Mouse (Mus musculus) MEL (cell line): ENCODE measurements at regions not wholly inside any gene's neighbourhood (a gene's known extent, or its start where the extent isn't known, plus 50 kb on each side); places are given as distances from the start of the nearest gene placed in this dataset.

Experiments
- DNase-seq: peaks from one replicate; pipeline ENCODE4 v3.0.0; 2011; ENCODE audit warnings: low read depth, low spot score
- H3K27ac ChIP-seq: 2 replicates; pipeline ENCODE4 v1.5.1; 2012; ENCODE audit warnings: low read depth, mild to moderate bottlenecking, control low read depth, low read length, moderate library complexity; ENCODE audit not compliant: control insufficient read depth
- H3K27me3 ChIP-seq, 2 experiments: fragments of 150-350 bp in 1 of 2; sonication (generic) in 1 of 2; 2 replicates each; pipeline ENCODE4 v1.6.1; 2012; ENCODE audit warnings: low read length in 2 of 2, mild to moderate bottlenecking in 2 of 2, improper control_type of control experiment in 1 of 2, moderate library complexity in 1 of 2; ENCODE audit not compliant: insufficient read depth in 2 of 2, control insufficient read depth in 1 of 2
- H3K36me3 ChIP-seq, 2 experiments: 2 replicates each; pipeline ENCODE4 v1.6.1; 2012 to 2014; ENCODE audit warnings: low read length in 2 of 2, improper control_type of control experiment in 1 of 2, inconsistent platforms in 1 of 2, mild to moderate bottlenecking in 1 of 2; ENCODE audit not compliant: insufficient read depth in 2 of 2, control insufficient read depth in 1 of 2
- H3K4me1 ChIP-seq, 2 experiments: fragments of 150-350 bp in 1 of 2; sonication (generic) in 1 of 2; 2 replicates each; pipeline ENCODE4 v1.6.1; 2012; ENCODE audit warnings: low read length in 2 of 2, improper control_type of control experiment in 1 of 2, mild to moderate bottlenecking in 1 of 2; ENCODE audit not compliant: insufficient read depth in 2 of 2, control insufficient read depth in 1 of 2
- H3K4me3 ChIP-seq, 2 experiments: fragments of 150-350 bp in 1 of 2; sonication (generic) in 1 of 2; 2 replicates each; pipeline ENCODE4 v1.5.1; 2012; ENCODE audit warnings: low read depth in 2 of 2, low read length in 2 of 2, mild to moderate bottlenecking in 2 of 2, moderate library complexity in 2 of 2, control low read depth in 1 of 2, improper control_type of control experiment in 1 of 2; ENCODE audit not compliant: control insufficient read depth in 1 of 2, insufficient read depth in 1 of 2
- H3K79me2 ChIP-seq: 2 replicates; pipeline ENCODE4 v1.6.1; 2012; ENCODE audit warnings: mild to moderate bottlenecking, low read length, moderate library complexity; ENCODE audit not compliant: control insufficient read depth, poor library complexity, insufficient read depth
- H3K9ac ChIP-seq: 2 replicates; pipeline ENCODE4 v1.6.1; 2012; ENCODE audit warnings: low read depth, mild to moderate bottlenecking, control low read depth, low read length, moderate library complexity; ENCODE audit not compliant: control insufficient read depth, poor library complexity, severe bottlenecking
- H3K9me3 ChIP-seq: fragments of 150-350 bp; sonication (generic); replicated peaks from 2 replicates; pipeline ENCODE4 v1.6.1; 2012; ENCODE audit warnings: mild to moderate bottlenecking, low read length, improper control_type of control experiment, moderate library complexity; ENCODE audit not compliant: insufficient read depth
- BHLHE40 ChIP-seq: IDR thresholded peaks from 2 replicates; pipeline ENCODE4 v1.6.1; 2012; ENCODE audit warnings: low read depth, mild to moderate bottlenecking, inconsistent platforms, low read length, improper control_type of control experiment, borderline replicate concordance
- E2F4 ChIP-seq: IDR thresholded peaks from 2 replicates; pipeline ENCODE4 v1.6.1; 2011; ENCODE audit warnings: low read depth, low read length, improper control_type of control experiment, borderline replicate concordance
- ELF1 ChIP-seq: IDR thresholded peaks from 2 replicates; pipeline ENCODE4 v1.6.1; 2014; ENCODE audit warnings: low read depth, mild to moderate bottlenecking, inconsistent platforms, low read length, improper control_type of control experiment, moderate library complexity
- EP300 ChIP-seq, 2 experiments: IDR thresholded peaks; 2 replicates each; pipeline ENCODE4 v1.6.1; 2011; ENCODE audit warnings: improper control_type of control experiment in 2 of 2, low read length in 2 of 2, low read depth in 1 of 2, mild to moderate bottlenecking in 1 of 2
- HCFC1 ChIP-seq: IDR thresholded peaks from 2 replicates; pipeline ENCODE4 v1.6.1; 2012; ENCODE audit warnings: low read depth, mild to moderate bottlenecking, inconsistent platforms, low read length, improper control_type of control experiment, moderate library complexity
- KAT2A ChIP-seq: conservative IDR thresholded peaks from 2 replicates; pipeline ENCODE4 v1.6.1; 2012; ENCODE audit warnings: low read depth, low read length, improper control_type of control experiment, inconsistent platforms
- MAFK ChIP-seq: IDR thresholded peaks from 2 replicates; pipeline ENCODE4 v1.6.1; 2011; ENCODE audit warnings: low read depth, mild to moderate bottlenecking, low read length, improper control_type of control experiment, borderline replicate concordance
- MAZ ChIP-seq: IDR thresholded peaks from 2 replicates; pipeline ENCODE4 v1.6.1; 2012; ENCODE audit warnings: low read depth, mild to moderate bottlenecking, inconsistent platforms, low read length, improper control_type of control experiment
- MXI1 ChIP-seq: IDR thresholded peaks from 2 replicates; pipeline ENCODE4 v1.6.1; 2011; ENCODE audit warnings: mild to moderate bottlenecking, low read depth, low read length, improper control_type of control experiment
- MYB ChIP-seq: IDR thresholded peaks from 2 replicates; pipeline ENCODE4 v1.6.1; 2011; ENCODE audit warnings: mild to moderate bottlenecking, low read depth, low read length, improper control_type of control experiment
- MYC ChIP-seq: IDR thresholded peaks from 2 replicates; pipeline ENCODE4 v1.6.1; 2011; ENCODE audit warnings: low read depth, mild to moderate bottlenecking, low read length, improper control_type of control experiment, moderate library complexity
- NELFE ChIP-seq: IDR thresholded peaks from 2 replicates; pipeline ENCODE4 v1.6.1; 2011; ENCODE audit warnings: low read depth, low read length, improper control_type of control experiment
- POLR2A ChIP-seq, 2 experiments: IDR thresholded peaks; 2 replicates each; pipeline ENCODE4 v1.6.1; 2011 to 2012; ENCODE audit warnings: low read length in 2 of 2, mild to moderate bottlenecking in 2 of 2, control low read depth in 1 of 2, improper control_type of control experiment in 1 of 2, low read depth in 1 of 2, moderate library complexity in 1 of 2; ENCODE audit not compliant: control insufficient read depth in 1 of 2, insufficient read depth in 1 of 2, poor library complexity in 1 of 2
- POLR2AphosphoS2 ChIP-seq: IDR thresholded peaks from 2 replicates; pipeline ENCODE4 v1.6.1; 2011; ENCODE audit warnings: low read length, improper control_type of control experiment
- SIN3A ChIP-seq: IDR thresholded peaks from 2 replicates; pipeline ENCODE4 v1.6.1; 2012; ENCODE audit warnings: low read length, improper control_type of control experiment, inconsistent platforms
- TAL1 ChIP-seq: IDR thresholded peaks from 2 replicates; pipeline ENCODE4 v1.6.1; 2012; ENCODE audit warnings: mild to moderate bottlenecking, inconsistent platforms, low read length, moderate library complexity, mixed read lengths
- TCF12 ChIP-seq: IDR thresholded peaks from 2 replicates; pipeline ENCODE4 v1.6.1; 2014; ENCODE audit warnings: low read depth, mild to moderate bottlenecking, inconsistent platforms, low read length, improper control_type of control experiment, moderate library complexity
- UBTF ChIP-seq: IDR thresholded peaks from 2 replicates; pipeline ENCODE4 v1.6.1; 2012; ENCODE audit warnings: low read depth, mild to moderate bottlenecking, inconsistent platforms, low read length, improper control_type of control experiment, moderate library complexity, borderline replicate concordance; ENCODE audit not compliant: insufficient read depth
- USF1 ChIP-seq: IDR thresholded peaks from 2 replicates; pipeline ENCODE4 v1.6.1; 2014; ENCODE audit warnings: low read depth, mild to moderate bottlenecking, inconsistent platforms, low read length, improper control_type of control experiment, moderate library complexity
- ZC3H11A ChIP-seq: IDR thresholded peaks from 2 replicates; pipeline ENCODE4 v1.6.1; 2012; ENCODE audit warnings: low read depth, mild to moderate bottlenecking, inconsistent platforms, low read length, improper control_type of control experiment
- ZNF384 ChIP-seq: IDR thresholded peaks from 2 replicates; pipeline ENCODE4 v1.6.1; 2012; ENCODE audit warnings: low read depth, mild to moderate bottlenecking, inconsistent platforms, low read length, improper control_type of control experiment

- Histone ChIP-seq H3K27ac (no peak overlapping the region), H3K9me3 (no peaks in the 10 kb centered on the region)
- TF ChIP-seq UBTF = no peak
- TF ChIP-seq MAFK = no peak
- TF ChIP-seq, all 39 proteins: peak for 0
- Histone ChIP-seq H3K4me3 (no peak overlapping the region), H3K27me3 (no peaks in the 10 kb centered on the region), H3K4me1 (no peaks in the 10 kb centered on the region), H3K79me2 (no peaks in the 10 kb centered on the region), H3K36me3 (no peaks in the 10 kb centered on the region), H3K9ac (no peak overlapping the region)
- DNase-seq = no peak
Observed at GRCm38 (mm10) chr10:9295269-9295668, 379.7 kb downstream of the Samd5 start.

- Histone ChIP-seq H3K27me3 (no peaks in the 10 kb centered on the region), H3K4me1 (no peaks in the 10 kb centered on the region), H3K9me3 (no peaks in the 10 kb centered on the region), H3K36me3 (no peaks in the 10 kb centered on the region), H3K9ac (no peak overlapping the region), H3K4me3 (no peak overlapping the region), H3K27ac (no peak overlapping the region), H3K79me2 (no peaks in the 10 kb centered on the region)
- DNase-seq = no peak
- TF ChIP-seq MXI1 (no peak), ZC3H11A (no peak), BHLHE40 (no peak), SIN3A (no peak), NELFE (no peak), HCFC1 (no peak), ZNF384 (no peak), KAT2A (no peak), POLR2A (IDR thresholded peaks at IDR 0.05; ENCODE audit: control insufficient read depth in 1 of 2, insufficient read depth in 1 of 2, low read depth in 1 of 2, low read length in 2 of 2, poor library complexity in 1 of 2) (no peak), MAFK (no peak), USF1 (no peak), MYB (no peak), MYC (no peak), MAZ (no peak), ELF1 (no peak), TAL1 (no peak), EP300 (IDR thresholded peaks at IDR 0.05; ENCODE audit: low read depth in 1 of 2, low read length in 2 of 2) (no peak), E2F4 (no peak), TCF12 (no peak), POLR2AphosphoS2 (no peak)
Observed at GRCm38 (mm10) chr10:9294620-9295019, 380.4 kb downstream of the Samd5 start.
